Mouse (Mus musculus) T-helper 2 cell (primary cell): Measurements from ENCODE around the gene Idi2.
"Not testable (repeated sequence)": the region's sequence is repeated elsewhere in the genome, so short reads cannot be mapped to it uniquely, and the experiment has no call there.

Experiments used
- in situ Hi-C: fragments of 300-600 bp; cut with MboI, MseI; formaldehyde crosslinking; loops from one replicate; pipeline ENCODE4 v1.15.1; 2025; ENCODE audit warnings: high pct_unique_total_duplicates

The Idi2 gene

GRCm38 (mm10) chr13:8995990-8996786 lies 43.5 kb downstream of the Idi2 start, which contains the start of gene Gtpbp4:
Gene Gtpbp4 (minus strand): TSS chr13:8996083.
- in situ Hi-C loops = no loop called here

- in situ Hi-C loops = not testable (repeated sequence)
These were observed 44.6 kb downstream of the Idi2 start for GRCm38 (mm10) chr13:8997221-8997620.

GRCm38 (mm10) chr13:8999464-8999863 lies 46.8 kb downstream of the Idi2 start:
- in situ Hi-C loops = no loop called here

- in situ Hi-C loops = loop anchor here (5.0 to 10.0 kb wide), 2 partner anchors 34 to 61 kb away; no protein-coding TSS in a partner anchor
These were observed 50.6 kb downstream of the Idi2 start for GRCm38 (mm10) chr13:9003306-9003705.
